Mouse (Mus musculus) bone marrow macrophage, adult 2 months (primary cell): ENCODE measurements around the gene Uqcrc2. TPM values are rescaled to one million over a fixed set of nuclear protein-coding genes. Genes with fewer than 3 reads are reported as not detected.

Source experiments
- H3K27ac ChIP-seq: 2 replicates; pipeline ENCODE4 v1.5.1; 2012; ENCODE audit warnings: low read depth, low read length; ENCODE audit not compliant: insufficient read depth
- H3K4me1 ChIP-seq: 2 replicates; pipeline ENCODE4 v1.6.1; 2012; ENCODE audit warnings: low read length; ENCODE audit not compliant: control insufficient read depth, insufficient read depth
- H3K4me3 ChIP-seq: 2 replicates; pipeline ENCODE4 v1.5.1; 2012; ENCODE audit warnings: mild to moderate bottlenecking, low read length, moderate library complexity; ENCODE audit not compliant: insufficient read depth
- CTCF ChIP-seq: IDR thresholded peaks from 2 replicates; pipeline ENCODE4 v1.5.1; 2012; ENCODE audit warnings: low read depth, mild to moderate bottlenecking, low read length, moderate library complexity
- POLR2A ChIP-seq: IDR thresholded peaks from 2 replicates; pipeline ENCODE4 v1.6.1; 2012; ENCODE audit warnings: mild to moderate bottlenecking, low read depth, low read length, borderline replicate concordance
- polyA plus RNA-seq: library from polyadenylated mRNA; stranded (reverse); fragments of >200 nt; gene quantifications from 2 replicates; pipeline ENCODE4 v1.2.4, GENCODE M21; 2012; ENCODE audit not compliant: missing spikeins, insufficient read depth, insufficient read length

The Uqcrc2 gene
- polyA plus RNA-seq, 1 experiment: 75.3 TPM

GRCm38 (mm10) chr7:120685227-120685626, 50.3 kb downstream of the Uqcrc2 start:
- Histone ChIP-seq H3K27ac (no peak overlapping the region), H3K4me1 (peaks cover 39% of the 10 kb centered on the region), H3K4me3 (no peak overlapping the region)
- TF ChIP-seq POLR2A (no peak), CTCF (no peak)

GRCm38 (mm10) chr7:120690634-120691033, 55.7 kb downstream of the Uqcrc2 start:
- H3K27ac ChIP-seq: no peak overlapping the region
- TF ChIP-seq POLR2A (no peak), CTCF (no peak)
- no peak overlapping the region for H3K4me3 ChIP-seq
- H3K4me1 ChIP-seq: peaks cover 3% of the 10 kb centered on the region; the same call in 1 of the 2 replicates

GRCm38 (mm10) chr7:120693831-120694375, 58.9 kb downstream of the Uqcrc2 start:
- Histone ChIP-seq H3K4me1 (peaks cover 3% of the 10 kb centered on the region; the same call in 1 of the 2 replicates), H3K27ac (no peak overlapping the region), H3K4me3 (no peak overlapping the region)
- TF ChIP-seq CTCF: no peak
- TF ChIP-seq POLR2A: no peak

GRCm38 (mm10) chr7:120695196-120695595, 60.2 kb downstream of the Uqcrc2 start:
- Histone ChIP-seq H3K4me1 (peaks cover 5% of the 10 kb centered on the region; the same call in 1 of the 2 replicates), H3K4me3 (no peak overlapping the region), H3K27ac (no peak overlapping the region)
- TF ChIP-seq POLR2A (no peak), CTCF (no peak)

- Histone ChIP-seq H3K4me3 (no peak overlapping the region), H3K4me1 (peaks cover 5% of the 10 kb centered on the region; the same call in 1 of the 2 replicates), H3K27ac (no peak overlapping the region)
- no peak for TF ChIP-seq CTCF
- TF ChIP-seq POLR2A: no peak
These were observed 60.7 kb downstream of the Uqcrc2 start for GRCm38 (mm10) chr7:120695641-120696040.

- peaks cover 5% of the 10 kb centered on the region; the same call in 1 of the 2 replicates for H3K4me1 ChIP-seq
- H3K27ac ChIP-seq: no peak overlapping the region
- TF ChIP-seq POLR2A (no peak), CTCF (no peak)
- no peak overlapping the region for H3K4me3 ChIP-seq
These were observed 61.4 kb downstream of the Uqcrc2 start for GRCm38 (mm10) chr7:120696331-120696730.

GRCm38 (mm10) chr7:120699586-120699985, 64.6 kb downstream of the Uqcrc2 start:
- TF ChIP-seq POLR2A (no peak), CTCF (no peak)
- no peak overlapping the region for H3K4me3 ChIP-seq
- H3K27ac ChIP-seq: no peak overlapping the region
- peaks cover 5% of the 10 kb centered on the region; the same call in 1 of the 2 replicates for H3K4me1 ChIP-seq

- H3K4me1 ChIP-seq: peaks cover 5% of the 10 kb centered on the region; the same call in 1 of the 2 replicates
- H3K27ac ChIP-seq: no peak overlapping the region
- TF ChIP-seq CTCF (no peak), POLR2A (no peak)
- H3K4me3 ChIP-seq: no peak overlapping the region
These were observed 68.9 kb downstream of the Uqcrc2 start for GRCm38 (mm10) chr7:120703888-120704287.

Other genes with a start within 250 kb of the Uqcrc2 start
- not detected in 2 replicates for gene Abca16, start 225.5 kb upstream of the Uqcrc2 start, polyA plus RNA-seq
- 0.37 and 0.42 TPM in 2 replicates for gene Pdzd9, start 35.2 kb downstream of the Uqcrc2 start, polyA plus RNA-seq
- 22.2 and 35.0 TPM in 2 replicates for gene Mosmo, start 42.4 kb downstream of the Uqcrc2 start, polyA plus RNA-seq
- gene Vwa3a, start 104.1 kb downstream of the Uqcrc2 start, polyA plus RNA-seq: not detected in 2 replicates
- gene Gm5737, start 177.2 kb downstream of the Uqcrc2 start, polyA plus RNA-seq: not detected in 2 replicates
- 10.4 and 15.1 TPM in 2 replicates for gene Eef2k, start 207.7 kb downstream of the Uqcrc2 start, polyA plus RNA-seq